Mouse (Mus musculus): ENCODE measurements around the gene Kcna10. TPM values are rescaled to one million over a fixed set of nuclear protein-coding genes. Genes with fewer than 3 reads are reported as not detected.

The Kcna10 gene
- polyA plus RNA-seq (2014; fragmentation: Nextera tagmentation; extraction: Ambion mirVana): not detected in 2 replicates

- H3K36me3 ChIP-seq (ENCODE audit: control insufficient read depth, insufficient read depth, low read length): no peaks in the 10 kb centered on the region
- H3K4me2 ChIP-seq: no peak within 1 kb of the TSS
- no peak within 1 kb of the TSS for H3K9ac ChIP-seq (ENCODE audit: low read depth, low read length)
- no peaks in the 10 kb centered on the region for H3K4me1 ChIP-seq (ENCODE audit: control insufficient read depth, insufficient read depth, low read length)
- WGBS (ENCODE audit: insufficient replicate concordance): 57% methylated on average over 1 of the region's 1 CpGs
- H3K9me3 ChIP-seq (replicated peaks; ENCODE audit: control insufficient read depth, low read length): no peaks in the 10 kb centered on the region
- no peak within 1 kb of the TSS for H3K27ac ChIP-seq (ENCODE audit: low read depth, low read length)
- H3K27me3 ChIP-seq (ENCODE audit: control insufficient read depth, insufficient read depth, low read length): no peaks in the 10 kb centered on the region
- H3K4me3 ChIP-seq (ENCODE audit: low read depth, low read length): no peak within 1 kb of the TSS
- no peak for ATAC-seq (replicated peaks; ENCODE audit: insufficient number of reproducible peaks, low FRiP score, low TSS enrichment)
These were observed at the start of gene Kcna10 for GRCm38 (mm10) chr3:107182756-107183155. TSS of gene Kcna10 (plus strand) at chr3:107183056.

GRCm38 (mm10) chr3:107134457-107134856 is 48.4 kb upstream of the Kcna10 start:
- 61% methylated on average over 3 of the region's 3 CpGs for WGBS (ENCODE audit: insufficient replicate concordance)
- Histone ChIP-seq H3K36me3 (ENCODE audit: control insufficient read depth, insufficient read depth, low read length) (no peaks in the 10 kb centered on the region), H3K27me3 (ENCODE audit: control insufficient read depth, insufficient read depth, low read length) (no peaks in the 10 kb centered on the region), H3K4me2 (no peak overlapping the region), H3K4me3 (ENCODE audit: low read depth, low read length) (no peak overlapping the region), H3K9ac (ENCODE audit: low read depth, low read length) (no peak overlapping the region), H3K4me1 (ENCODE audit: control insufficient read depth, insufficient read depth, low read length) (no peaks in the 10 kb centered on the region), H3K9me3 (replicated peaks; ENCODE audit: control insufficient read depth, low read length) (no peaks in the 10 kb centered on the region), H3K27ac (ENCODE audit: low read depth, low read length) (no peak overlapping the region)
- ATAC-seq (replicated peaks; ENCODE audit: insufficient number of reproducible peaks, low FRiP score, low TSS enrichment): no peak

GRCm38 (mm10) chr3:107147126-107147525 is 35.7 kb upstream of the Kcna10 start:
- ATAC-seq (replicated peaks; ENCODE audit: insufficient number of reproducible peaks, low FRiP score, low TSS enrichment): no peak
- no peaks in the 10 kb centered on the region for H3K36me3 ChIP-seq (ENCODE audit: control insufficient read depth, insufficient read depth, low read length)
- no peak overlapping the region for H3K9ac ChIP-seq (ENCODE audit: low read depth, low read length)
- H3K4me2 ChIP-seq: no peak overlapping the region
- no peaks in the 10 kb centered on the region for H3K4me1 ChIP-seq (ENCODE audit: control insufficient read depth, insufficient read depth, low read length)
- H3K4me3 ChIP-seq (ENCODE audit: low read depth, low read length): no peak overlapping the region
- WGBS (ENCODE audit: insufficient replicate concordance): 79% methylated on average over 7 of the region's 7 CpGs
- H3K27me3 ChIP-seq (ENCODE audit: control insufficient read depth, insufficient read depth, low read length): no peaks in the 10 kb centered on the region
- no peak overlapping the region for H3K27ac ChIP-seq (ENCODE audit: low read depth, low read length)
- H3K9me3 ChIP-seq (replicated peaks; ENCODE audit: control insufficient read depth, low read length): no peaks in the 10 kb centered on the region

DNA sequence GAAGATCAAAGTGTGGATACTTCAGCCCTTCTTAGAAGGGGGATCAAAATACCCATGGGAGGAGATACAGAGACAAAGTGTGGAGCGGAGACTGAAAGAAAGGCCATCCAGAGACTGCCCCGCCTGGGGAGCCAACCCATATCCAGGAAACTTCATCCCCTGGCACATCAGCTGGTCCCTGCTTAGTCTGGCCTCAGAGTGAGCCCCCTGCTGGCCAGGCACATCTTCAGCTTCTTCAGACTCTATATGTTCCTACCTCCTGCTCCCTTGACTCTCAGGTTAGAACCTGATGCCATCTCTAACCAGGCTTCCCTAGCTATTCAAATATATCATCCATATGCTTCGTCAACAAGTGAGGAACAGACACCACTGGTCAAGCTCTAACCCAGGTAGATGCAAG is 33.9 kb upstream of the Kcna10 start:
- H3K4me3 ChIP-seq (ENCODE audit: low read depth, low read length): no peak overlapping the region
- ATAC-seq (replicated peaks; ENCODE audit: insufficient number of reproducible peaks, low FRiP score, low TSS enrichment): no peak
- no peaks in the 10 kb centered on the region for H3K27me3 ChIP-seq (ENCODE audit: control insufficient read depth, insufficient read depth, low read length)

DNA sequence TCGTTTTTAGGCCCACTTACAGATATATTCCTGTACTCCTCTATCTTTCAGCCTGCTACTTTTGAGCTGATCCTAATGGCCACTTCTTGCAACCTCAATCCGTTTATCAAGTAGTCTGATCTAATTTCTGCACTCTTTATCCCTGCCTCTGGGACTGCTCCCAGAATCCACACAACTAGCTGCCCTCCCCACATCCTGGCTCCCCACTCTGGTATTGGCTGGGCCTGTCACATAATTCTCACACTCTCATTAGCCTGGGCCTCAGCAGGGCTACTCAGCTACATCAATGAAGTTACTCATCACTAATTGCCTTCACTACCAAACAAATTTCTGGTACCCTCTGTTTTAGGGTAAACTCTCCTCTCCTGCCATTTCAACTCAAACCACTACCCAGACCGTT is 32.4 kb upstream of the Kcna10 start:
- Histone ChIP-seq H3K9me3 (replicated peaks; ENCODE audit: control insufficient read depth, low read length) (no peaks in the 10 kb centered on the region), H3K27ac (ENCODE audit: low read depth, low read length) (no peak overlapping the region), H3K36me3 (ENCODE audit: control insufficient read depth, insufficient read depth, low read length) (no peaks in the 10 kb centered on the region), H3K9ac (ENCODE audit: low read depth, low read length) (no peak overlapping the region), H3K4me2 (no peak overlapping the region), H3K4me3 (ENCODE audit: low read depth, low read length) (no peak overlapping the region), H3K4me1 (ENCODE audit: control insufficient read depth, insufficient read depth, low read length) (no peaks in the 10 kb centered on the region), H3K27me3 (ENCODE audit: control insufficient read depth, insufficient read depth, low read length) (no peaks in the 10 kb centered on the region)
- 52% methylated on average over 3 of the region's 3 CpGs for WGBS (ENCODE audit: insufficient replicate concordance)
- no peak for ATAC-seq (replicated peaks; ENCODE audit: insufficient number of reproducible peaks, low FRiP score, low TSS enrichment)

More for the DNA sequence above, 33.9 kb upstream of the Kcna10 start:
- Histone ChIP-seq H3K4me2 (no peak overlapping the region), H3K9me3 (replicated peaks; ENCODE audit: control insufficient read depth, low read length) (no peaks in the 10 kb centered on the region), H3K4me1 (ENCODE audit: control insufficient read depth, insufficient read depth, low read length) (no peaks in the 10 kb centered on the region), H3K36me3 (ENCODE audit: control insufficient read depth, insufficient read depth, low read length) (no peaks in the 10 kb centered on the region), H3K27ac (ENCODE audit: low read depth, low read length) (no peak overlapping the region), H3K9ac (ENCODE audit: low read depth, low read length) (no peak overlapping the region)
- WGBS (ENCODE audit: insufficient replicate concordance): 50% methylated on average over 3 of the region's 3 CpGs

DNA sequence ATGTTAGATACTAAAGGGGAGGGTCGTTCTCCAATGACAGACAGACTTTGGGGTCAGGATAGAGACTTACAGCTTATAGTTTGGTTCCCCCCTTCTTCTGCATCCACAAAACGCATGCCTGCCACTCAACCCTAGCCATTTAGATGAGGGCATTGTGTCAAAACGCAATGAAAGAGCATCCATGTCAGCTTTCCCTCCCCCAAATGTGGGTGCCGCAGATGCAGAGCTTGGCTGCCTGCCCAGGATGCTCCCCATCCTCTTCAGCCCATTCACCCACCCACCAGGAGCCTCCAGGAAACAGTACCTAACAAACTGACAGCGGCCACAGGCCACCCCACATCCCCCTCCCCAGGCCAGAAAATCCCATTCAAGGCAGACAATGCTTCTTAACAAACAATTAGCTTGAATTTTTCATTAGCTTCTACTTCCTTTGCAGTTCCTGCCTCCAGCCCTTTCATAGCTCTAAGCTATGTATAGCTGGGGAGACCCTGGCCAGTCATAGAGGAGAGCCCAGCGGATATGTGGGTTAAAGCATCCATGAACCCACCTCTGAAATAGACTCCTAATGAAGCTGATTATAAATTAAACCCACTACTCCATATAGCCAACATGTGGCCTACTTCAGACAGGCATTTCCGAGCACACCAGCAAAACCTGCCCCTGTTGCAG is 31.9 kb upstream of the Kcna10 start:
- WGBS (ENCODE audit: insufficient replicate concordance): 56% methylated on average over 7 of the region's 7 CpGs
- Histone ChIP-seq H3K4me3 (ENCODE audit: low read depth, low read length) (no peak overlapping the region), H3K4me2 (no peak overlapping the region), H3K27ac (ENCODE audit: low read depth, low read length) (no peak overlapping the region), H3K36me3 (ENCODE audit: control insufficient read depth, insufficient read depth, low read length) (no peaks in the 10 kb centered on the region), H3K9me3 (replicated peaks; ENCODE audit: control insufficient read depth, low read length) (no peaks in the 10 kb centered on the region), H3K4me1 (ENCODE audit: control insufficient read depth, insufficient read depth, low read length) (no peaks in the 10 kb centered on the region), H3K27me3 (ENCODE audit: control insufficient read depth, insufficient read depth, low read length) (no peaks in the 10 kb centered on the region), H3K9ac (ENCODE audit: low read depth, low read length) (no peak overlapping the region)
- ATAC-seq (replicated peaks; ENCODE audit: insufficient number of reproducible peaks, low FRiP score, low TSS enrichment): no peak

- WGBS (ENCODE audit: insufficient replicate concordance): 81% methylated on average over 11 of the region's 11 CpGs
These were observed 28.8 kb upstream of the Kcna10 start for GRCm38 (mm10) chr3:107153772-107154655.

DNA sequence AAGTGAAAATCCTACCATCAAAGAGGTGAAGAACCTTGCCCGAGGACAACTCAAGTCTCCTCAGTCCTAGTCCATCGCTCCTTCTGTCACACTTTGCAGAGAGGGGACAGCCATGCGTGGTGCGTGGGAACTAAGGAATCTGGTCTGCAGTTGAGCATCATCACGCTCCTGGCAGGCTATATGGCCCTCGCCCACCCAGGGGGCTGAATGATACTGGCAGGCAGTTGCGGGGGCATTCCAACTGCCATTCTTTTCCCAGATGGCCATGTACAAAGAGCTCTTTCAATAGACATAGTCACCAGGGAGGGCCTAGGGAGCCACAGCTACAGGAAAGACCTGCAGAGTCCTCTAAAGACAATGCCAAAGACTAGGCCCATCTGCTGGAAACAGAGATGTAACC is 24.0 kb upstream of the Kcna10 start:
- peaks cover 12% of the 10 kb centered on the region for H3K27me3 ChIP-seq (ENCODE audit: control insufficient read depth, insufficient read depth, low read length)
- H3K9me3 ChIP-seq (replicated peaks; ENCODE audit: control insufficient read depth, low read length): no peaks in the 10 kb centered on the region
- H3K27ac ChIP-seq (ENCODE audit: low read depth, low read length): no peak overlapping the region
- H3K4me2 ChIP-seq: no peak overlapping the region
- no peaks in the 10 kb centered on the region for H3K36me3 ChIP-seq (ENCODE audit: control insufficient read depth, insufficient read depth, low read length)
- H3K4me1 ChIP-seq (ENCODE audit: control insufficient read depth, insufficient read depth, low read length): no peaks in the 10 kb centered on the region
- no peak overlapping the region for H3K9ac ChIP-seq (ENCODE audit: low read depth, low read length)
- WGBS (ENCODE audit: insufficient replicate concordance): 83% methylated on average over 7 of the region's 7 CpGs
- no peak for ATAC-seq (replicated peaks; ENCODE audit: insufficient number of reproducible peaks, low FRiP score, low TSS enrichment)
- no peak overlapping the region for H3K4me3 ChIP-seq (ENCODE audit: low read depth, low read length)

More at GRCm38 (mm10) chr3:107153772-107154655, 28.8 kb upstream of the Kcna10 start:
- Histone ChIP-seq H3K4me1 (ENCODE audit: control insufficient read depth, insufficient read depth, low read length) (no peaks in the 10 kb centered on the region), H3K4me3 (ENCODE audit: low read depth, low read length) (no peak overlapping the region), H3K27me3 (ENCODE audit: control insufficient read depth, insufficient read depth, low read length) (0 out of 2 replicates have a peak, but pooled peaks cover 2% of the 10 kb centered on the region), H3K27ac (ENCODE audit: low read depth, low read length) (no peak overlapping the region), H3K9me3 (replicated peaks; ENCODE audit: control insufficient read depth, low read length) (no peaks in the 10 kb centered on the region), H3K36me3 (ENCODE audit: control insufficient read depth, insufficient read depth, low read length) (no peaks in the 10 kb centered on the region), H3K9ac (ENCODE audit: low read depth, low read length) (no peak overlapping the region), H3K4me2 (no peak overlapping the region)
- ATAC-seq (replicated peaks; ENCODE audit: insufficient number of reproducible peaks, low FRiP score, low TSS enrichment): no peak
